Mouse (Mus musculus) kidney, adult 2 months (tissue): ENCODE measurements around the gene Ddx51.

Source experiments
- CTCF ChIP-seq: fragments of 200-500 bp; conservative IDR thresholded peaks from 2 replicates; pipeline ENCODE4 v1.5.1; 2011; ENCODE audit warnings: low read depth, mild to moderate bottlenecking, control low read depth, low read length, moderate library complexity, mixed read lengths; ENCODE audit not compliant: insufficient read depth, insufficient read length
- POLR2A ChIP-seq: fragments of 200-500 bp; IDR thresholded peaks from one replicate; pipeline ENCODE4 v1.6.1; 2011; ENCODE audit warnings: low read depth, low read length, control low read depth

GRCm38 (mm10) chr5:110682041-110682440, 28.8 kb downstream of the Ddx51 start:
- TF ChIP-seq POLR2A (no peak), CTCF (no peak)
